Mouse (Mus musculus) liver, adult 2 months (tissue): ENCODE measurements around the gene Ptprd.

Experiments
- CTCF ChIP-seq: fragments of 200-500 bp; IDR thresholded peaks from 2 replicates; pipeline ENCODE4 v1.5.1; 2011; ENCODE audit warnings: low read depth, low read length, control low read depth
- POLR2A ChIP-seq: fragments of 200-500 bp; IDR thresholded peaks from 2 replicates; pipeline ENCODE4 v1.6.1; 2011; ENCODE audit warnings: low read length, control low read depth; ENCODE audit not compliant: insufficient read depth; ENCODE audit errors: extremely low read depth

GRCm38 (mm10) chr4:76656734-76657133 is 1555.0 kb downstream of the Ptprd start:
- TF ChIP-seq POLR2A (no peak), CTCF (no peak)
